Mouse (Mus musculus) embryonic fibroblast, embryonic 13.5 days (primary cell): ENCODE data around the gene Gnat2.

Source experiments
- CTCF ChIP-seq: IDR thresholded peaks from 2 replicates; pipeline ENCODE4 v1.5.1; 2011; ENCODE audit warnings: mild to moderate bottlenecking, control low read depth, low read length, moderate library complexity, borderline replicate concordance; ENCODE audit not compliant: insufficient read depth
- POLR2A ChIP-seq: IDR thresholded peaks from 2 replicates; pipeline ENCODE4 v1.6.1; 2011; ENCODE audit warnings: low read depth, mild to moderate bottlenecking, control low read depth, low read length, moderate library complexity

DNA sequence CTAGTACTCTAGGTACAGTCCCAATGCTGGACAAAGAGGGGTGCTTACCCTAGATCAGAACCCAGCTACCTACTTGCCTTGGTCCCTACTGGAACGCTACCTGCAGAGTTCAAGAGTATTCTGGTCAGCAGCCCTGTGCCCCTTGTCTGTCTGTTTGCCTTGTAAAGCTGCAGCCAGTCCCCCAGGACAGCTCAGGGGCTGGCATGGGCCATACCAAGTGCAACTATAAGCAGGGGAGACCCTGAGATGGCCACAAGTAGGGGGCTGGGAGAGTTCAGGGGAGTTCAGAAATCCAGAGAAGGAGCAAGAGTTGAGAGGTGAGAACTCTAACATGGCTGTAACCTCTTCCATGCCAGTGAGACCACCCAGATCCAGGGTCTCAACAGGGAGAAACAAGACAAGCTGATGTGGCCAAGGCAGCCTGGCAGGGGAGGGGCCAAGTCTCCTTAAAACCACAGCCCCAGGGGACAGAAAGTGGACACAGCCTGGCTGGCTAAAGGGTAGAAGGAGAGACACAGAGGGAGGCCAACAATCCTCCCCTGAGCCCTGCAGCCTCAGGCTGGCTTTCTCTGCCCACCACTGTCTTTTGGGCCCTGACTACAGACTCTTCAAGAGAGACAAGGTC lies 10.2 kb upstream of the Gnat2 start:
- no peak for TF ChIP-seq CTCF
- TF ChIP-seq POLR2A: no peak
